Mouse (Mus musculus) hindbrain, embryonic 15.5 days (tissue): ENCODE measurements around the gene Arhgef2. TPM values are rescaled to one million over a fixed set of nuclear protein-coding genes. Genes with fewer than 3 reads are reported as not detected.
"Not testable (repeated sequence)": the region's sequence is repeated elsewhere in the genome, so short reads cannot be mapped to it uniquely, and the experiment has no call there.

Source experiments
- ATAC-seq: fragments of 200-750 bp; cut with Nextera tagmentation; 2 replicates; pipeline ENCODE4 v1.8.0; 2017; ENCODE audit warnings: low read depth, moderate number of reproducible peaks, moderate TSS enrichment; ENCODE audit not compliant: low FRiP score
- H3K27ac ChIP-seq: fragments of 300-500 bp; sonication (generic); replicated peaks from 2 replicates; pipeline ENCODE4 v1.5.1; 2015; ENCODE audit warnings: mild to moderate bottlenecking, inconsistent platforms
- H3K27me3 ChIP-seq: fragments of 300-500 bp; sonication (generic); 2 replicates; pipeline ENCODE4 v1.6.1; 2015; ENCODE audit warnings: control low read depth, inconsistent platforms
- H3K36me3 ChIP-seq: fragments of 300-500 bp; sonication (generic); 2 replicates; pipeline ENCODE4 v1.6.1; 2015; ENCODE audit warnings: control low read depth, inconsistent platforms
- H3K4me1 ChIP-seq: fragments of 300-500 bp; sonication (generic); replicated peaks from 2 replicates; pipeline ENCODE4 v1.6.1; 2015; ENCODE audit warnings: control low read depth, inconsistent platforms
- H3K4me2 ChIP-seq: fragments of 300-500 bp; sonication (generic); 2 replicates; pipeline ENCODE4 v1.6.1; 2015; ENCODE audit warnings: moderate library complexity, mild to moderate bottlenecking, inconsistent platforms
- H3K4me3 ChIP-seq: fragments of 300-500 bp; sonication (generic); 2 replicates; pipeline ENCODE4 v1.5.1; 2015; ENCODE audit warnings: mild to moderate bottlenecking, inconsistent platforms
- H3K9ac ChIP-seq: fragments of 300-500 bp; sonication (generic); 2 replicates; pipeline ENCODE4 v1.6.1; 2015; ENCODE audit warnings: inconsistent platforms
- H3K9me3 ChIP-seq: fragments of 300-500 bp; sonication (generic); 2 replicates; pipeline ENCODE4 v1.6.1; 2016; ENCODE audit warnings: control low read depth, inconsistent platforms
- WGBS: fragments of 180-500 bp; shearing (Covaris S2); methylation state at CpG from one replicate; pipeline ENCODE4 v1.1.7; 2015; 5-methylcytosine and 5-hydroxymethylcytosine counted together
- polyA plus RNA-seq: library from polyadenylated mRNA; unstranded; fragments of >200 nt; fragmentation: Nextera tagmentation; extraction: Ambion mirVana; gene quantifications from 2 replicates; pipeline ENCODE4 v1.2.1, GENCODE M21; 2015

The Arhgef2 gene
- 121 and 129 TPM in 2 replicates for polyA plus RNA-seq

- H3K4me2 ChIP-seq = peak within 1 kb of the TSS; percentile 58
- not testable (repeated sequence) for H3K4me3 ChIP-seq
- WGBS = 92% methylated on average over 2 of the region's 2 CpGs
These were observed at the start of gene Arhgef2 for GRCm38 (mm10) chr3:88605666-88606065. Arhgef2 (plus strand) TSS chr3:88605966.

GRCm38 (mm10) chr3:88556616-88557015 is 49.1 kb upstream of the Arhgef2 start:
- Histone ChIP-seq H3K4me1 (peaks cover 24% of the 10 kb centered on the region), H3K9me3 (no peaks in the 10 kb centered on the region), H3K9ac (no peak overlapping the region), H3K4me3 (no peak overlapping the region), H3K27ac (no peak overlapping the region), H3K4me2 (no peak overlapping the region), H3K36me3 (peaks cover 55% of the 10 kb centered on the region), H3K27me3 (no peaks in the 10 kb centered on the region)
- WGBS = 95% methylated on average over 8 of the region's 8 CpGs
- no peak for ATAC-seq

More at GRCm38 (mm10) chr3:88605666-88606065, at the start of gene Arhgef2:
- H3K27ac ChIP-seq, H3K9ac ChIP-seq, ATAC-seq, H3K9me3 ChIP-seq, H3K36me3 ChIP-seq, H3K27me3 ChIP-seq: not testable (repeated sequence)
- peaks cover 15% of the 10 kb centered on the region for H3K4me1 ChIP-seq

- H3K9me3 ChIP-seq = no peaks in the 10 kb centered on the region
- H3K4me2 ChIP-seq = no peak overlapping the region
- no peak overlapping the region for H3K27ac ChIP-seq
- no peak for ATAC-seq
- no peaks in the 10 kb centered on the region for H3K27me3 ChIP-seq
- no peak overlapping the region for H3K4me3 ChIP-seq
- peaks cover 12% of the 10 kb centered on the region for H3K4me1 ChIP-seq
- H3K36me3 ChIP-seq = peaks cover 77% of the 10 kb centered on the region
- WGBS = 93% methylated on average over 9 of the region's 9 CpGs
- H3K9ac ChIP-seq = no peak overlapping the region
These were observed 46.2 kb upstream of the Arhgef2 start for GRCm38 (mm10) chr3:88559596-88559995.

- no peaks in the 10 kb centered on the region for H3K27me3 ChIP-seq
- no peaks in the 10 kb centered on the region for H3K9me3 ChIP-seq
- no peak overlapping the region for H3K4me3 ChIP-seq
- no peak overlapping the region for H3K4me2 ChIP-seq
- no peaks in the 10 kb centered on the region for H3K4me1 ChIP-seq
- peaks cover 84% of the 10 kb centered on the region for H3K36me3 ChIP-seq
- H3K27ac ChIP-seq = no peak overlapping the region
- ATAC-seq = no peak
- no peak overlapping the region for H3K9ac ChIP-seq
- WGBS = 51% methylated on average over 4 of the region's 4 CpGs
These were observed 43.8 kb upstream of the Arhgef2 start for GRCm38 (mm10) chr3:88561989-88562388.

GRCm38 (mm10) chr3:88563442-88563841 is 42.3 kb upstream of the Arhgef2 start:
- WGBS = 45% methylated on average over 4 of the region's 4 CpGs
- no peak overlapping the region for H3K4me2 ChIP-seq
- H3K27me3 ChIP-seq = no peaks in the 10 kb centered on the region
- H3K4me1 ChIP-seq = no peaks in the 10 kb centered on the region
- no peak overlapping the region for H3K9ac ChIP-seq
- H3K27ac ChIP-seq = no peak overlapping the region
- ATAC-seq = no peak
- H3K9me3 ChIP-seq = no peaks in the 10 kb centered on the region
- H3K36me3 ChIP-seq = peaks cover 84% of the 10 kb centered on the region
- H3K4me3 ChIP-seq = no peak overlapping the region

GRCm38 (mm10) chr3:88563966-88564365 is 41.8 kb upstream of the Arhgef2 start:
- Histone ChIP-seq H3K9ac (no peak overlapping the region), H3K4me2 (no peak overlapping the region), H3K36me3 (peaks cover 88% of the 10 kb centered on the region), H3K4me3 (no peak overlapping the region), H3K4me1 (no peaks in the 10 kb centered on the region), H3K9me3 (no peaks in the 10 kb centered on the region), H3K27me3 (no peaks in the 10 kb centered on the region), H3K27ac (no peak overlapping the region)
- 79% methylated on average over 7 of the region's 7 CpGs for WGBS
- ATAC-seq = no peak

GRCm38 (mm10) chr3:88566116-88566515 is 39.6 kb upstream of the Arhgef2 start:
- Histone ChIP-seq H3K4me1 (no peaks in the 10 kb centered on the region), H3K9me3 (no peaks in the 10 kb centered on the region), H3K36me3 (peaks cover 77% of the 10 kb centered on the region), H3K4me2 (no peak overlapping the region), H3K27me3 (no peaks in the 10 kb centered on the region), H3K4me3 (no peak overlapping the region), H3K9ac (no peak overlapping the region), H3K27ac (no peak overlapping the region)
- no peak for ATAC-seq
- 91% methylated on average over 3 of the region's 3 CpGs for WGBS

- no peaks in the 10 kb centered on the region for H3K27me3 ChIP-seq
- no peak for ATAC-seq
- H3K27ac ChIP-seq = no peak overlapping the region
- H3K9ac ChIP-seq = no peak overlapping the region
- H3K4me2 ChIP-seq = no peak overlapping the region
- H3K36me3 ChIP-seq = peaks cover 73% of the 10 kb centered on the region
- no peak overlapping the region for H3K4me3 ChIP-seq
- no peaks in the 10 kb centered on the region for H3K9me3 ChIP-seq
- 95% methylated on average over 4 of the region's 4 CpGs for WGBS
- no peaks in the 10 kb centered on the region for H3K4me1 ChIP-seq
These were observed 39.2 kb upstream of the Arhgef2 start for GRCm38 (mm10) chr3:88566536-88567061.

- Histone ChIP-seq H3K4me2 (no peak overlapping the region), H3K27ac (no peak overlapping the region), H3K36me3 (peaks cover 64% of the 10 kb centered on the region), H3K4me1 (no peaks in the 10 kb centered on the region), H3K27me3 (no peaks in the 10 kb centered on the region), H3K4me3 (no peak overlapping the region), H3K9me3 (no peaks in the 10 kb centered on the region), H3K9ac (no peak overlapping the region)
- ATAC-seq = no peak
- WGBS = 94% methylated on average over 6 of the region's 6 CpGs
These were observed 37.9 kb upstream of the Arhgef2 start for GRCm38 (mm10) chr3:88567892-88568291.

- H3K27ac ChIP-seq = no peak overlapping the region
- no peak overlapping the region for H3K9ac ChIP-seq
- 95% methylated on average over 2 of the region's 2 CpGs for WGBS
These were observed 37.2 kb upstream of the Arhgef2 start for GRCm38 (mm10) chr3:88568615-88569014.

GRCm38 (mm10) chr3:88569093-88569492 is 36.7 kb upstream of the Arhgef2 start:
- Histone ChIP-seq H3K27ac (no peak overlapping the region), H3K4me2 (no peak overlapping the region), H3K9ac (no peak overlapping the region), H3K36me3 (peaks cover 55% of the 10 kb centered on the region), H3K27me3 (no peaks in the 10 kb centered on the region), H3K4me1 (no peaks in the 10 kb centered on the region), H3K4me3 (no peak overlapping the region), H3K9me3 (no peaks in the 10 kb centered on the region)
- WGBS = 99% methylated on average over 2 of the region's 2 CpGs
- no peak for ATAC-seq

More at GRCm38 (mm10) chr3:88568615-88569014, 37.2 kb upstream of the Arhgef2 start:
- Histone ChIP-seq H3K9me3 (no peaks in the 10 kb centered on the region), H3K4me1 (no peaks in the 10 kb centered on the region), H3K4me2 (no peak overlapping the region), H3K36me3 (peaks cover 60% of the 10 kb centered on the region), H3K27me3 (no peaks in the 10 kb centered on the region), H3K4me3 (no peak overlapping the region)
- ATAC-seq = no peak

- no peak overlapping the region for H3K4me2 ChIP-seq
- H3K27me3 ChIP-seq = no peaks in the 10 kb centered on the region
- H3K27ac ChIP-seq = no peak overlapping the region
- no peaks in the 10 kb centered on the region for H3K9me3 ChIP-seq
- no peak overlapping the region for H3K4me3 ChIP-seq
- ATAC-seq = no peak
- H3K9ac ChIP-seq = no peak overlapping the region
- WGBS = 92% methylated on average over 5 of the region's 5 CpGs
- H3K36me3 ChIP-seq = peaks cover 49% of the 10 kb centered on the region
- no peaks in the 10 kb centered on the region for H3K4me1 ChIP-seq
These were observed 36.1 kb upstream of the Arhgef2 start for GRCm38 (mm10) chr3:88569694-88570093.

- no peak overlapping the region for H3K9ac ChIP-seq
- peaks cover 44% of the 10 kb centered on the region for H3K36me3 ChIP-seq
- no peak overlapping the region for H3K4me3 ChIP-seq
- H3K4me1 ChIP-seq = no peaks in the 10 kb centered on the region
- no peak overlapping the region for H3K4me2 ChIP-seq
- no peaks in the 10 kb centered on the region for H3K27me3 ChIP-seq
- H3K9me3 ChIP-seq = no peaks in the 10 kb centered on the region
- no peak for ATAC-seq
- 96% methylated on average over 10 of the region's 10 CpGs for WGBS
- no peak overlapping the region for H3K27ac ChIP-seq
These were observed 35.4 kb upstream of the Arhgef2 start for GRCm38 (mm10) chr3:88570341-88570740.
